Mouse (Mus musculus) layer of hippocampus, adult 18-20 months (tissue): ENCODE data around the gene Trdmt1. TPM values are rescaled to one million over a fixed set of nuclear protein-coding genes. Genes with fewer than 3 reads are reported as not detected.

Source experiments
- DNase-seq, 2 experiments: peaks; one replicate each; pipeline ENCODE4 v3.0.0; 2022; ENCODE audit warnings: low spot score in 2 of 2
- total RNA-seq, 2 experiments: library from RNA; stranded (reverse); gene quantifications; 2 replicates each; pipeline ENCODE4 v1.2.3; 2021

Gene Trdmt1
- total RNA-seq, 2 experiments from 2014 or later, result 4.4 to 4.6 TPM

- DNase-seq, result no peak
Observed at GRCm38 (mm10) chr2:13557145-13558030, 12.9 kb upstream of the Trdmt1 start.

GRCm38 (mm10) chr2:13556239-13556638, 11.8 kb upstream of the Trdmt1 start:
- DNase-seq, result no peak

- no peak for DNase-seq
Observed at GRCm38 (mm10) chr2:13553966-13554365, 9.5 kb upstream of the Trdmt1 start.

- DNase-seq, result no peak
Observed at GRCm38 (mm10) chr2:13548749-13549148, 4.3 kb upstream of the Trdmt1 start.

GRCm38 (mm10) chr2:13543519-13544124, 846 bp downstream of the Trdmt1 start:
- DNase-seq, result no peak

- no peak for DNase-seq
Observed at GRCm38 (mm10) chr2:13539860-13540259, 4.6 kb downstream of the Trdmt1 start.

- DNase-seq, result no peak
Observed at GRCm38 (mm10) chr2:13538704-13539377, 5.6 kb downstream of the Trdmt1 start.

- DNase-seq, result no peak
Observed at GRCm38 (mm10) chr2:13538258-13538657, 6.2 kb downstream of the Trdmt1 start.

- DNase-seq, result no peak
Observed at GRCm38 (mm10) chr2:13537733-13538132, 6.7 kb downstream of the Trdmt1 start.

GRCm38 (mm10) chr2:13536747-13537146, 7.7 kb downstream of the Trdmt1 start:
- DNase-seq, result no peak

- DNase-seq, result no peak
Observed at GRCm38 (mm10) chr2:13530639-13531038, 13.8 kb downstream of the Trdmt1 start.

GRCm38 (mm10) chr2:13529253-13529933, 15.1 kb downstream of the Trdmt1 start:
- no peak for DNase-seq

GRCm38 (mm10) chr2:13527531-13527930, 16.9 kb downstream of the Trdmt1 start:
- DNase-seq, result no peak

GRCm38 (mm10) chr2:13527125-13527524, 17.3 kb downstream of the Trdmt1 start:
- DNase-seq, result no peak

GRCm38 (mm10) chr2:13526205-13526604, 18.3 kb downstream of the Trdmt1 start:
- no peak for DNase-seq

GRCm38 (mm10) chr2:13523540-13524456, 20.7 kb downstream of the Trdmt1 start:
- peak; percentile 58 to 88 for DNase-seq

- DNase-seq, result peak in 1 of 2 experiments; percentile 28
Observed at GRCm38 (mm10) chr2:13522106-13522505, 22.4 kb downstream of the Trdmt1 start.

- DNase-seq, result no peak
Observed at GRCm38 (mm10) chr2:13514949-13515348, 29.5 kb downstream of the Trdmt1 start.

- no peak for DNase-seq
Observed at GRCm38 (mm10) chr2:13502717-13503116, 41.8 kb downstream of the Trdmt1 start.

GRCm38 (mm10) chr2:13501553-13501952, 42.9 kb downstream of the Trdmt1 start:
- no peak for DNase-seq
